Mouse (Mus musculus) kidney, adult 2 months (tissue): ENCODE data around the gene Kpna7.

Experiments used
- CTCF ChIP-seq: fragments of 200-500 bp; conservative IDR thresholded peaks from 2 replicates; pipeline ENCODE4 v1.5.1; 2011; ENCODE audit warnings: low read depth, mild to moderate bottlenecking, control low read depth, low read length, moderate library complexity, mixed read lengths; ENCODE audit not compliant: insufficient read depth, insufficient read length
- POLR2A ChIP-seq: fragments of 200-500 bp; IDR thresholded peaks from one replicate; pipeline ENCODE4 v1.6.1; 2011; ENCODE audit warnings: low read depth, low read length, control low read depth

DNA sequence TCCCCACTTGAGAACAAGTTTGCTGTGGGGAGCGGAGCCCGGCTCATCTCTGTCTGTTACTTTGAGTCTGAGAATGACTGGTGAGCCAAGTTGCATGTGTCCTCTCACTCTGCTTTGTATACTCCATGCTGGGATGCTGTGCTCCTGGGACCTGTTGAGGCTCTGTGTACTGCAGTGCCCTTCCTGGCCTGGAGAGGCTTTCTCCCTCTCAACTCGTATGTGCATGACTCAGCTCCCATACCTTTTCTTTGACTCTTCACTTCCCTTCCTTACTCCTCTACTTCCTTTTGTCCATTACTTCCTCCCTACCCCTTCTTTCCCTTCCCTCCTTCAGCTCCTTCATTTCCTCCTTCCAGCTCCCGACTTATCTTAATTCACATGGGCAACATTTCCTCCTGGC is 12.4 kb upstream of the Kpna7 start:
- TF ChIP-seq CTCF (no peak), POLR2A (no peak)
